Mouse (Mus musculus) stomach, postnatal 0 days (tissue): Measurements from ENCODE around the gene Enho.

Experiments used
- CTCF ChIP-seq: IDR thresholded peaks from 2 replicates; pipeline ENCODE4 v1.5.1; 2016; ENCODE audit warnings: antibody characterized with exemption, low read depth, mild to moderate bottlenecking, moderate library complexity
- EP300 ChIP-seq: optimal IDR thresholded peaks from 2 replicates; pipeline ENCODE3; 2016; ENCODE audit warnings: antibody characterized with exemption

DNA sequence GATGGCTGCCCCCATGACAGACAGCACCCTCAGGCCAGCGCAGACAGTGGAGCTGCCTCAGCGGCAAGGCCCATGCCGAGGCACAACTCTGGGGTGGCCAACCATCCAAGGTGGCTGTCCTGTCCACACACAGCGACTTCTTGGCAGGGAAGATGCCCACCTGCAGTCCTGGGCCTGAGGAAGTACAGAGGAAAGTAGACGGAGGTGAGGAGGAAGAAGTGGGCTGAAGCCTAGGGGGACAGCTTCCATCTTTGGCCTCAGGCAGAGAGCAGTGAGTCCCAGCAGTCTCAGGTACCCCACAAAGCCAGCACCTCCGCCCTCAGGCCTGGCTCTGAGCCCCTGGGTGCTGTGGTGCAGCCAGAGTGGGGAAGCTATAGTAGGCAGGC, 1.3 kb downstream of the Enho start:
- TF ChIP-seq CTCF (no peak), EP300 (no peak)
